Mouse (Mus musculus): Measurements from ENCODE around the gene Mms22l. TPM values are rescaled to one million over a fixed set of nuclear protein-coding genes. Genes with fewer than 3 reads are reported as not detected.
A peak's percentile ranks its signal among the peaks of the same experiment; 100 is the strongest.
"Not testable (repeated sequence)": the region's sequence is repeated elsewhere in the genome, so short reads cannot be mapped to it uniquely, and the experiment has no call there.

Gene Mms22l
- polyA plus RNA-seq, 1 experiment from 2014 or later = 44.0 TPM

DNA sequence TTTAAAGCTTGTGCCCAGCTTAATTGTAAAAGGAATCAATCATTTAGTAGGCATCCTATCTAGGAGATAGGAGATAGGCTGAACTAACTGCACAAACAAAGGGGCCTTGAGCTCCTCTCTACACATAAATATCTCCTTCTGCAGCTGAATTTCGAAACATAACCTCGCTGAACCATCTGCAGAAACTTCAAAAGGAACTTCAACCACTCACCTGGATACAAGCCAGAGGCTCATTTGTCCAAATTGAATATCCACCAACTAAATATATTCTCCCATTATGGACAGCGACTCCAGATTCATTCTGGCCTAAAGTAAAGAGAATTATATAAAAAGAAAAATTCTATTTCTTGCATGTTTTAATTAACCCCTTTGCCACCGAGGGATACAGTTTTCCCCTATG is 130.4 kb downstream of the Mms22l start:
- Histone ChIP-seq H3K27me3 (ENCODE audit: low read depth, poor library complexity, severe bottlenecking) (no peaks in the 10 kb centered on the region), H3K4me3 (no peak overlapping the region), H3K36me3 (no peaks in the 10 kb centered on the region), H3K4me1 (peaks cover 7% of the 10 kb centered on the region; the same call in 1 of the 2 replicates), H3K9me3 (replicated peaks) (no peaks in the 10 kb centered on the region), H3K27ac (replicated peaks) (no peak overlapping the region)
- WGBS = 91% methylated on average over 4 of the region's 4 CpGs
- no peak for DNase-seq (ENCODE audit: low spot score)

DNA sequence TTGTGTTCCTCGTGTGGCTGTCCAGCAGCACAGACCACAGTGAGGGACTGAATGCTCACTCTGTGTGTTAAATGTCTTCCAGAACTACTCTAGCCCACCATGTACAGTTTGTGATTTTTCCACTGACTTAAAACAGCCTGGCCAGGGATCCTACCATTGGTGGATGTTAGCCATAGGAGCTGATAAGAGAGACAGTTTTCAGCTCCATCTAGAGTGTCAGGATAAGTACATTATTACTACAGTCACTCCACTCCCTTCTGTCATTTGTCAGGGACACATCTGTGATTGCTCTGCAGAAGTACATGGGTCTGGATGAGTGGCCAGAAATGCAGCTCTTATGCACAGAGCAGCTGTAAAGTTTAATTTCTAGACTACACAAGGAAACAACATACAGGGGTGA is 131.6 kb downstream of the Mms22l start:
- Histone ChIP-seq H3K4me1 (peaks cover 8% of the 10 kb centered on the region; the same call in 1 of the 2 replicates), H3K27me3 (ENCODE audit: low read depth, poor library complexity, severe bottlenecking) (no peaks in the 10 kb centered on the region), H3K4me3 (no peak overlapping the region), H3K9me3 (replicated peaks) (no peaks in the 10 kb centered on the region), H3K27ac (replicated peaks) (no peak overlapping the region), H3K36me3 (no peaks in the 10 kb centered on the region)
- 71% methylated on average over 1 of the region's 1 CpGs for WGBS
- no peak for DNase-seq (ENCODE audit: low spot score)

- Histone ChIP-seq H3K4me3 (no peak overlapping the region), H3K27ac (replicated peaks) (no peak overlapping the region), H3K36me3 (no peaks in the 10 kb centered on the region), H3K27me3 (ENCODE audit: low read depth, poor library complexity, severe bottlenecking) (no peaks in the 10 kb centered on the region), H3K4me1 (peaks cover 8% of the 10 kb centered on the region; the same call in 1 of the 2 replicates), H3K9me3 (replicated peaks) (no peaks in the 10 kb centered on the region)
- DNase-seq (ENCODE audit: low spot score) = no peak
- WGBS = 91% methylated on average over 2 of the region's 2 CpGs
Observed at GRCm38 (mm10) chr4:24630430-24630829, 134.2 kb downstream of the Mms22l start.

DNA sequence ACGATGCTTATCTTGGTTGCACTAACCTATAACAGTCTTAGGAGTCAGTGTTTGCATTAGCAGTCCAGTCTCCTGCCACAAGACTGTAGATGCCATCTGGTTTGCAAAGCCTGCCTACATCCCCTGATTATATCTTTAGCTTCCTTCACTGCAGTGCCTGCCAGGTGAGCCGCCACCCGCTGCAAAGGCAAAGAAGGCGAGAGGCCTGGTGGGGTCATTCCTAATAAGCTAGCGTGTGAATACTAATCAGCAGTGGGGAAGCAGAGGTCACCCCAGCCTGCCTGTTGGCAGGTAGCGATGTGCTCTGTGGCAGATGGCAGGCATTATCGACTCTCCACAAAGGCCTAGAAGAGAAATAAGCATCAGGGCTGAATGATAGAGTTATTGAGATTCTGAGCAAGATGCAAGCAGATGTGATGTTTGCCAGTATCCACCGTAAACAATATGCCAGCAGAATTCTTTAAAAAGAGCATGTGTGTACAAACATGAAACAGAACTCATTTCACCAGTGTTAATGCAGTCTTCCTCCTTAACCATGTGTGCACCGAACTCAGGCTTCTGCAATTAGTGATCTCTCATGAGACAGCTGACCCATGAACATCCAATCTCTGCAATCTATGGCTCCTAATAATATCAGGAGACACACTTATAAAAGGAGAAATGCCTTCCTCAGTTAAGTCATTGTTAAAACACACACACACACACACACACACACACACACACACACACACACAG is 135.1 kb downstream of the Mms22l start:
- no peaks in the 10 kb centered on the region for H3K27me3 ChIP-seq (ENCODE audit: low read depth, poor library complexity, severe bottlenecking)
- H3K4me1 ChIP-seq = peaks cover 8% of the 10 kb centered on the region; the same call in 1 of the 2 replicates
- no peaks in the 10 kb centered on the region for H3K9me3 ChIP-seq (replicated peaks)
- no peak overlapping the region for H3K4me3 ChIP-seq
- 78% methylated on average over 9 of the region's 9 CpGs for WGBS
- no peak for DNase-seq (ENCODE audit: low spot score)
- H3K27ac ChIP-seq (replicated peaks) = 0 out of 2 replicates have a peak overlapping the region, but pooled peaks have one; percentile 18
- H3K36me3 ChIP-seq = no peaks in the 10 kb centered on the region

- H3K27me3 ChIP-seq (ENCODE audit: low read depth, poor library complexity, severe bottlenecking) = no peaks in the 10 kb centered on the region
- DNase-seq (ENCODE audit: low spot score) = no peak
- H3K27ac ChIP-seq (replicated peaks) = no peak overlapping the region
- H3K36me3 ChIP-seq = no peaks in the 10 kb centered on the region
- WGBS = 89% methylated on average over 2 of the region's 2 CpGs
- no peak overlapping the region for H3K4me3 ChIP-seq
- no peaks in the 10 kb centered on the region for H3K4me1 ChIP-seq
- H3K9me3 ChIP-seq (replicated peaks) = no peaks in the 10 kb centered on the region
Observed at GRCm38 (mm10) chr4:24642306-24642705, 146.1 kb downstream of the Mms22l start.

DNA sequence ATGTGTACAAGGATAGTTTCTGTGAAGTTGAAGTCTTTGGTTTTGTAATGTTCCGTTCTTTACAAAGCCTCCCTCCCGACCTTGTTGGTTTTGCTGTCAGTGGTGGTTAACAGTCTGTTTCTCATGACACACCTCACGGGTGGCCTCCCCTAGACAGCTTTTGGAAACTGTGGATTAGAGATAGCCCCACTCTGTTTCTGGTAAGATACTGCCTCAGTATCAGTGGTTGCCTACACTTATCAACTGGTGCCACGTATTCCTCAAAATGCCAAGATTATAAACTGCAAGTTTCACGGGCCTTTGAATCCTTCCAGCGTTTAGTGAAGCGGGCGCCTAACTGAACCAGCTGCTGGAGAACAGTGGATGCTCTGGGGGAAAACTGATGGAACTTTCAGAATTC is 148.5 kb downstream of the Mms22l start:
- not testable (repeated sequence) for H3K27me3 ChIP-seq (ENCODE audit: low read depth, poor library complexity, severe bottlenecking); H3K27ac ChIP-seq (replicated peaks); H3K4me1 ChIP-seq; H3K9me3 ChIP-seq (replicated peaks); H3K4me3 ChIP-seq; H3K36me3 ChIP-seq; DNase-seq (ENCODE audit: low spot score)
- 98% methylated on average over 7 of the region's 8 CpGs for WGBS

All from midbrain, embryonic 10.5 days (tissue).